Mouse (Mus musculus): ENCODE measurements around the gene Gm5148. TPM values are rescaled to one million over a fixed set of nuclear protein-coding genes. Genes with fewer than 3 reads are reported as not detected.

The Gm5148 gene
- total and polyA plus RNA-seq, 2 experiments from 2014 or later, result 1.8 TPM; not detected in 1

GRCm38 (mm10) chr3:37758124-37758523, 33.8 kb upstream of the Gm5148 start:
- no peaks in the 10 kb centered on the region for H3K27me3 ChIP-seq (ENCODE audit: control insufficient read depth, insufficient read depth, low read length)
- H3K4me2 ChIP-seq (ENCODE audit: low read depth, low read length), result peak overlapping the region; percentile 55
- no peaks in the 10 kb centered on the region for H3K36me3 ChIP-seq (replicated peaks; ENCODE audit: control insufficient read depth, insufficient read depth, low read length)
- WGBS, result 3% methylated on average over 12 of the region's 12 CpGs
- DNase-seq (ENCODE audit: low spot score) (peak; percentile 36), ATAC-seq (ENCODE audit: insufficient read depth, low read depth) (peak; percentile 73)
- no peak for TF ChIP-seq CTCF (IDR thresholded peaks at IDR 0.05; ENCODE audit: low read depth)
- TF ChIP-seq EP300 (IDR thresholded peaks at IDR 0.05; ENCODE audit: low read depth), result peak; percentile 79
- peaks cover 15% of the 10 kb centered on the region; the same call in 1 of the 2 replicates for H3K4me1 ChIP-seq (ENCODE audit: control insufficient read depth, insufficient read depth)
- peak overlapping the region; percentile 50 for H3K27ac ChIP-seq (ENCODE audit: low read depth)
- H3K4me3 ChIP-seq (ENCODE audit: low read depth, low read length), result peak overlapping the region; percentile 24
- no peaks in the 10 kb centered on the region for H3K9me3 ChIP-seq (replicated peaks; ENCODE audit: control insufficient read depth, low read length)
- no peak overlapping the region for H3K9ac ChIP-seq (replicated peaks; ENCODE audit: low read depth, low read length)

GRCm38 (mm10) chr3:37757613-37758012, 33.3 kb upstream of the Gm5148 start:
- TF ChIP-seq CTCF (IDR thresholded peaks at IDR 0.05; ENCODE audit: low read depth), result no peak
- TF ChIP-seq EP300 (IDR thresholded peaks at IDR 0.05; ENCODE audit: low read depth), result no peak
- WGBS, result 44% methylated on average over 4 of the region's 4 CpGs
- H3K4me1 ChIP-seq (ENCODE audit: control insufficient read depth, insufficient read depth), result peaks cover 15% of the 10 kb centered on the region; the same call in 1 of the 2 replicates
- no peak overlapping the region for H3K4me3 ChIP-seq (ENCODE audit: low read depth, low read length)
- H3K9ac ChIP-seq (replicated peaks; ENCODE audit: low read depth, low read length), result no peak overlapping the region
- no peaks in the 10 kb centered on the region for H3K27me3 ChIP-seq (ENCODE audit: control insufficient read depth, insufficient read depth, low read length)
- DNase-seq (ENCODE audit: low spot score) (no peak), ATAC-seq (ENCODE audit: insufficient read depth, low read depth) (no peak)
- no peaks in the 10 kb centered on the region for H3K36me3 ChIP-seq (replicated peaks; ENCODE audit: control insufficient read depth, insufficient read depth, low read length)
- H3K9me3 ChIP-seq (replicated peaks; ENCODE audit: control insufficient read depth, low read length), result no peaks in the 10 kb centered on the region
- peak overlapping the region; percentile 55; the same call in 1 of the 2 replicates for H3K4me2 ChIP-seq (ENCODE audit: low read depth, low read length)
- H3K27ac ChIP-seq (ENCODE audit: low read depth), result peak overlapping the region; percentile 35

- TF ChIP-seq CTCF (IDR thresholded peaks at IDR 0.05; ENCODE audit: low read depth) (no peak), EP300 (IDR thresholded peaks at IDR 0.05; ENCODE audit: low read depth) (no peak)
- no peak overlapping the region for H3K4me2 ChIP-seq (ENCODE audit: low read depth, low read length)
- no peaks in the 10 kb centered on the region for H3K36me3 ChIP-seq (replicated peaks; ENCODE audit: control insufficient read depth, insufficient read depth, low read length)
- ATAC-seq (ENCODE audit: insufficient read depth, low read depth) (no peak), DNase-seq (ENCODE audit: low spot score) (no peak)
- peaks cover 15% of the 10 kb centered on the region; the same call in 1 of the 2 replicates for H3K4me1 ChIP-seq (ENCODE audit: control insufficient read depth, insufficient read depth)
- H3K27me3 ChIP-seq (ENCODE audit: control insufficient read depth, insufficient read depth, low read length), result no peaks in the 10 kb centered on the region
- H3K27ac ChIP-seq (ENCODE audit: low read depth), result no peak overlapping the region
- no peak overlapping the region for H3K4me3 ChIP-seq (ENCODE audit: low read depth, low read length)
- no peak overlapping the region for H3K9ac ChIP-seq (replicated peaks; ENCODE audit: low read depth, low read length)
- H3K9me3 ChIP-seq (replicated peaks; ENCODE audit: control insufficient read depth, low read length), result no peaks in the 10 kb centered on the region
- WGBS, result 72% methylated on average over 2 of the region's 2 CpGs
Measured at GRCm38 (mm10) chr3:37756005-37756404, 31.7 kb upstream of the Gm5148 start.

- ATAC-seq (ENCODE audit: insufficient read depth, low read depth) (no peak), DNase-seq (ENCODE audit: low spot score) (no peak)
- Histone ChIP-seq H3K27me3 (ENCODE audit: control insufficient read depth, insufficient read depth, low read length) (no peaks in the 10 kb centered on the region), H3K4me1 (ENCODE audit: control insufficient read depth, insufficient read depth) (peaks cover 15% of the 10 kb centered on the region; the same call in 1 of the 2 replicates), H3K9ac (replicated peaks; ENCODE audit: low read depth, low read length) (no peak overlapping the region), H3K36me3 (replicated peaks; ENCODE audit: control insufficient read depth, insufficient read depth, low read length) (no peaks in the 10 kb centered on the region), H3K27ac (ENCODE audit: low read depth) (no peak overlapping the region), H3K9me3 (replicated peaks; ENCODE audit: control insufficient read depth, low read length) (0 out of 2 replicates have a peak, but pooled peaks cover 3% of the 10 kb centered on the region), H3K4me2 (ENCODE audit: low read depth, low read length) (no peak overlapping the region), H3K4me3 (ENCODE audit: low read depth, low read length) (no peak overlapping the region)
- 86% methylated on average over 3 of the region's 3 CpGs for WGBS
- TF ChIP-seq EP300 (IDR thresholded peaks at IDR 0.05; ENCODE audit: low read depth) (no peak), CTCF (IDR thresholded peaks at IDR 0.05; ENCODE audit: low read depth) (no peak)
Measured at GRCm38 (mm10) chr3:37754639-37755038, 30.3 kb upstream of the Gm5148 start.

GRCm38 (mm10) chr3:37753148-37753547, 28.9 kb upstream of the Gm5148 start:
- no peaks in the 10 kb centered on the region for H3K27me3 ChIP-seq (ENCODE audit: control insufficient read depth, insufficient read depth, low read length)
- peaks cover 7% of the 10 kb centered on the region; the same call in 1 of the 2 replicates for H3K4me1 ChIP-seq (ENCODE audit: control insufficient read depth, insufficient read depth)
- H3K9me3 ChIP-seq (replicated peaks; ENCODE audit: control insufficient read depth, low read length), result 0 out of 2 replicates have a peak, but pooled peaks cover 3% of the 10 kb centered on the region
- H3K4me2 ChIP-seq (ENCODE audit: low read depth, low read length), result no peak overlapping the region
- TF ChIP-seq EP300 (IDR thresholded peaks at IDR 0.05; ENCODE audit: low read depth), result no peak
- TF ChIP-seq CTCF (IDR thresholded peaks at IDR 0.05; ENCODE audit: low read depth), result no peak
- ATAC-seq (ENCODE audit: insufficient read depth, low read depth) (no peak), DNase-seq (ENCODE audit: low spot score) (no peak)
- H3K9ac ChIP-seq (replicated peaks; ENCODE audit: low read depth, low read length), result no peak overlapping the region
- no peaks in the 10 kb centered on the region for H3K36me3 ChIP-seq (replicated peaks; ENCODE audit: control insufficient read depth, insufficient read depth, low read length)
- no peak overlapping the region for H3K4me3 ChIP-seq (ENCODE audit: low read depth, low read length)
- WGBS, result 73% methylated on average over 3 of the region's 3 CpGs
- no peak overlapping the region for H3K27ac ChIP-seq (ENCODE audit: low read depth)
